Mouse (Mus musculus): ENCODE measurements around the gene Slit1. TPM values are rescaled to one million over a fixed set of nuclear protein-coding genes. Genes with fewer than 3 reads are reported as not detected.
A peak's percentile ranks its signal among the peaks of the same experiment; 100 is the strongest.

The Slit1 gene
- 2.1 TPM in 2 replicates for polyA plus RNA-seq (2014; fragmentation: Nextera tagmentation; extraction: Ambion mirVana)

DNA sequence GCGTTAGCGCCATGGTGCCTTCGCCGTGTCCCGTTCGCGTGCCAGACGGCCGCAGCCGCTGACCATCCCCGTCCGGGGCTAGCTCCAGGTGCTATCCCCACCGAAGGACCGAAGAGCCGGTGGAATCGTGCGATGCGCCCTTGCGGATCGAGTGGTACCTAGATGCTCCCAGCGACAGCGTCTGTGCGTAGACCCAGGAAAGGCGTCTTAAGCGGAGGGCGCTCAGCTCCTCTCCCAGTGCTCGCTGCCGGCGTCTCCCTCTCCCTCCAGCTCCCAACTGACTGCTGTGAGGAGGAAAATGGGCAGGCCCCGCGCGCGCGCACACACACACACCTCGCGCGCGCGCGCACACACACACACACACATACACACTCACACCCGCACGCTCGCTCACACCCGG is at the start of gene Slit1:
Gene Slit1, minus strand, starts transcription at position 270 of the 400 bp plus-strand sequence.
- ATAC-seq (replicated peaks; ENCODE audit: insufficient number of reproducible peaks, low FRiP score, low TSS enrichment, low read depth) (no peak), DNase-seq (ENCODE audit: low spot score) (peak; percentile 48)
- H3K9me3 ChIP-seq (replicated peaks; ENCODE audit: control insufficient read depth, low read length) = no peaks in the 10 kb centered on the region
- peak within 1 kb of the TSS; percentile 88 for H3K4me2 ChIP-seq (ENCODE audit: low read depth, low read length)
- H3K4me3 ChIP-seq (ENCODE audit: low read depth, low read length) = peak within 1 kb of the TSS; percentile 41
- H3K9ac ChIP-seq (replicated peaks; ENCODE audit: low read length) = peak within 1 kb of the TSS; percentile 43
- H3K36me3 ChIP-seq (replicated peaks; ENCODE audit: control insufficient read depth, insufficient read depth, low read depth, low read length) = no peaks in the 10 kb centered on the region
- no peak within 1 kb of the TSS for H3K27ac ChIP-seq (replicated peaks; ENCODE audit: low read depth, low read length)
- H3K27me3 ChIP-seq (ENCODE audit: control insufficient read depth, insufficient read depth, low read length) = peaks cover 31% of the 10 kb centered on the region
- H3K4me1 ChIP-seq (ENCODE audit: control insufficient read depth, insufficient read depth, low read length) = peaks cover 4% of the 10 kb centered on the region
- 0% methylated on average over 38 of the region's 44 CpGs for WGBS

- H3K27me3 ChIP-seq (ENCODE audit: control insufficient read depth, insufficient read depth, low read length) = no peaks in the 10 kb centered on the region
- H3K4me3 ChIP-seq (ENCODE audit: low read depth, low read length) = no peak overlapping the region
- no peak overlapping the region for H3K9ac ChIP-seq (replicated peaks; ENCODE audit: low read length)
- ATAC-seq (replicated peaks; ENCODE audit: insufficient number of reproducible peaks, low FRiP score, low TSS enrichment, low read depth) = no peak
- H3K9me3 ChIP-seq (replicated peaks; ENCODE audit: control insufficient read depth, low read length) = no peaks in the 10 kb centered on the region
- no peaks in the 10 kb centered on the region for H3K4me1 ChIP-seq (ENCODE audit: control insufficient read depth, insufficient read depth, low read length)
- WGBS = 68% methylated on average over 1 of the region's 1 CpGs
- H3K27ac ChIP-seq (replicated peaks; ENCODE audit: low read depth, low read length) = no peak overlapping the region
- H3K4me2 ChIP-seq (ENCODE audit: low read depth, low read length) = no peak overlapping the region
- no peaks in the 10 kb centered on the region for H3K36me3 ChIP-seq (replicated peaks; ENCODE audit: control insufficient read depth, insufficient read depth, low read depth, low read length)
- DNase-seq (ENCODE audit: low spot score) = no peak
Observed at GRCm38 (mm10) chr19:41792934-41793486, 49.5 kb upstream of the Slit1 start.

GRCm38 (mm10) chr19:41791384-41791783 is 47.9 kb upstream of the Slit1 start:
- Histone ChIP-seq H3K36me3 (replicated peaks; ENCODE audit: control insufficient read depth, insufficient read depth, low read depth, low read length) (no peaks in the 10 kb centered on the region), H3K4me2 (ENCODE audit: low read depth, low read length) (no peak overlapping the region), H3K9me3 (replicated peaks; ENCODE audit: control insufficient read depth, low read length) (no peaks in the 10 kb centered on the region), H3K4me1 (ENCODE audit: control insufficient read depth, insufficient read depth, low read length) (no peaks in the 10 kb centered on the region), H3K27ac (replicated peaks; ENCODE audit: low read depth, low read length) (no peak overlapping the region), H3K4me3 (ENCODE audit: low read depth, low read length) (no peak overlapping the region), H3K9ac (replicated peaks; ENCODE audit: low read length) (no peak overlapping the region), H3K27me3 (ENCODE audit: control insufficient read depth, insufficient read depth, low read length) (no peaks in the 10 kb centered on the region)
- DNase-seq (ENCODE audit: low spot score) (no peak), ATAC-seq (replicated peaks; ENCODE audit: insufficient number of reproducible peaks, low FRiP score, low TSS enrichment, low read depth) (no peak)
- WGBS = 84% methylated on average over 2 of the region's 2 CpGs

GRCm38 (mm10) chr19:41789110-41789961 is 45.9 kb upstream of the Slit1 start:
- H3K36me3 ChIP-seq (replicated peaks; ENCODE audit: control insufficient read depth, insufficient read depth, low read depth, low read length) = peaks cover 3% of the 10 kb centered on the region; the same call in 1 of the 2 replicates

DNA sequence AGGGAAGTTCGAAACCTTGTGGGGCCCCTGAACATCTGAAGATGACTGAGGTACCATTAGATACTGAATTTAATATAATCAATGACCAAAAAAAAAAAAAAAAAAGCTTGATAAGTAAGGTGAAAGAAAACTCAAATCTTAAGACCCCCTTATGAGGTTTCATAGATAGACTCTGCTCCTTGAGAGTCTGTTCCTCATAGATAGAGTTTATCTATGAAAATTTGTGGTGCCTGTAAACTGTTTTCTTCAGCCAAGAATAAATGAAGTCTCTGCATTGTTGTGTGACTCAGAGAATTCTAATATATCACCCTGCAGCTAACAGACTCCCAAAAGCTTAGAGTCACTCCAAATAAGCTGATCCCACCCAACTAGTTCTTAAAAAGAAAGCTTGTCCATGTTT is 43.4 kb upstream of the Slit1 start:
- Histone ChIP-seq H3K9me3 (replicated peaks; ENCODE audit: control insufficient read depth, low read length) (no peaks in the 10 kb centered on the region), H3K4me2 (ENCODE audit: low read depth, low read length) (no peak overlapping the region), H3K9ac (replicated peaks; ENCODE audit: low read length) (no peak overlapping the region), H3K36me3 (replicated peaks; ENCODE audit: control insufficient read depth, insufficient read depth, low read depth, low read length) (peaks cover 3% of the 10 kb centered on the region; the same call in 1 of the 2 replicates), H3K27ac (replicated peaks; ENCODE audit: low read depth, low read length) (no peak overlapping the region), H3K27me3 (ENCODE audit: control insufficient read depth, insufficient read depth, low read length) (no peaks in the 10 kb centered on the region), H3K4me1 (ENCODE audit: control insufficient read depth, insufficient read depth, low read length) (no peaks in the 10 kb centered on the region), H3K4me3 (ENCODE audit: low read depth, low read length) (no peak overlapping the region)
- DNase-seq (ENCODE audit: low spot score) = no peak
- ATAC-seq (replicated peaks; ENCODE audit: insufficient number of reproducible peaks, low FRiP score, low TSS enrichment, low read depth) = no peak
- WGBS = 100% methylated on average over 1 of the region's 1 CpGs

More at GRCm38 (mm10) chr19:41789110-41789961, 45.9 kb upstream of the Slit1 start:
- no peaks in the 10 kb centered on the region for H3K4me1 ChIP-seq (ENCODE audit: control insufficient read depth, insufficient read depth, low read length)
- WGBS = 65% methylated on average over 10 of the region's 10 CpGs
- no peak for DNase-seq (ENCODE audit: low spot score)
- H3K4me3 ChIP-seq (ENCODE audit: low read depth, low read length) = no peak overlapping the region
- no peaks in the 10 kb centered on the region for H3K9me3 ChIP-seq (replicated peaks; ENCODE audit: control insufficient read depth, low read length)
- no peak overlapping the region for H3K4me2 ChIP-seq (ENCODE audit: low read depth, low read length)
- no peak overlapping the region for H3K27ac ChIP-seq (replicated peaks; ENCODE audit: low read depth, low read length)
- no peaks in the 10 kb centered on the region for H3K27me3 ChIP-seq (ENCODE audit: control insufficient read depth, insufficient read depth, low read length)
- no peak overlapping the region for H3K9ac ChIP-seq (replicated peaks; ENCODE audit: low read length)
- ATAC-seq (replicated peaks; ENCODE audit: insufficient number of reproducible peaks, low FRiP score, low TSS enrichment, low read depth) = no peak

GRCm38 (mm10) chr19:41777514-41777913 is 34.0 kb upstream of the Slit1 start:
- Histone ChIP-seq H3K4me3 (ENCODE audit: low read depth, low read length) (no peak overlapping the region), H3K27ac (replicated peaks; ENCODE audit: low read depth, low read length) (no peak overlapping the region), H3K36me3 (replicated peaks; ENCODE audit: control insufficient read depth, insufficient read depth, low read depth, low read length) (peaks cover 2% of the 10 kb centered on the region; the same call in 1 of the 2 replicates), H3K4me2 (ENCODE audit: low read depth, low read length) (no peak overlapping the region), H3K4me1 (ENCODE audit: control insufficient read depth, insufficient read depth, low read length) (no peaks in the 10 kb centered on the region), H3K9ac (replicated peaks; ENCODE audit: low read length) (no peak overlapping the region), H3K9me3 (replicated peaks; ENCODE audit: control insufficient read depth, low read length) (no peaks in the 10 kb centered on the region), H3K27me3 (ENCODE audit: control insufficient read depth, insufficient read depth, low read length) (no peaks in the 10 kb centered on the region)
- 90% methylated on average over 6 of the region's 6 CpGs for WGBS
- ATAC-seq (replicated peaks; ENCODE audit: insufficient number of reproducible peaks, low FRiP score, low TSS enrichment, low read depth) (no peak), DNase-seq (ENCODE audit: low spot score) (no peak)

DNA sequence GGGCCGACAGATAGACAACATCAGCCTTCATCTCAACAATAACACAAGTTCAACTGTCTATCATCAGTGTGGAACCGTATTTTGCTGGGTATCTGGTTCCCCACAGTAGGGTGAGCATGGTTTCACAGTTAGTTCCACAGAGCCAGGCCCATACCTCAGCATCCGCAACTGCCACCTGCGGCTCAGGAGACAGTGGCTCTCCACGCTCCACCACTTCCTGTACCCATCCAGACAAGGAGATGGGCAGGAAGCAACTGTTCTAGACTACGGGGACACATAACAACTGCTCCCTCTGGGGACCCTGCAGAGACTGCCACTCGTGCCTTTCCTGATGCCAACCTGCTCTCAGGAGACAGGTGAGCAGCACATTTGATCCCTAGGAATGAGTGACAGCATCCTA is 25.2 kb upstream of the Slit1 start:
- Histone ChIP-seq H3K4me1 (ENCODE audit: control insufficient read depth, insufficient read depth, low read length) (no peaks in the 10 kb centered on the region), H3K4me2 (ENCODE audit: low read depth, low read length) (no peak overlapping the region), H3K9ac (replicated peaks; ENCODE audit: low read length) (no peak overlapping the region), H3K27me3 (ENCODE audit: control insufficient read depth, insufficient read depth, low read length) (no peaks in the 10 kb centered on the region), H3K36me3 (replicated peaks; ENCODE audit: control insufficient read depth, insufficient read depth, low read depth, low read length) (no peaks in the 10 kb centered on the region; the same call in none of the 2 replicates), H3K9me3 (replicated peaks; ENCODE audit: control insufficient read depth, low read length) (no peaks in the 10 kb centered on the region), H3K27ac (replicated peaks; ENCODE audit: low read depth, low read length) (no peak overlapping the region), H3K4me3 (ENCODE audit: low read depth, low read length) (no peak overlapping the region)
- no peak for ATAC-seq (replicated peaks; ENCODE audit: insufficient number of reproducible peaks, low FRiP score, low TSS enrichment, low read depth)
- 88% methylated on average over 7 of the region's 7 CpGs for WGBS
- DNase-seq (ENCODE audit: low spot score) = no peak

- peak; percentile 52 for DNase-seq (ENCODE audit: low spot score)
- Histone ChIP-seq H3K4me3 (ENCODE audit: low read depth, low read length) (no peak overlapping the region), H3K27me3 (ENCODE audit: control insufficient read depth, insufficient read depth, low read length) (no peaks in the 10 kb centered on the region), H3K27ac (replicated peaks; ENCODE audit: low read depth, low read length) (no peak overlapping the region), H3K4me1 (ENCODE audit: control insufficient read depth, insufficient read depth, low read length) (no peaks in the 10 kb centered on the region), H3K9ac (replicated peaks; ENCODE audit: low read length) (no peak overlapping the region), H3K9me3 (replicated peaks; ENCODE audit: control insufficient read depth, low read length) (no peaks in the 10 kb centered on the region), H3K36me3 (replicated peaks; ENCODE audit: control insufficient read depth, insufficient read depth, low read depth, low read length) (no peaks in the 10 kb centered on the region; the same call in 1 of the 2 replicates), H3K4me2 (ENCODE audit: low read depth, low read length) (no peak overlapping the region)
- ATAC-seq (replicated peaks; ENCODE audit: insufficient number of reproducible peaks, low FRiP score, low TSS enrichment, low read depth) = no peak; the same call in 1 of the 2 replicates
- WGBS = 63% methylated on average over 5 of the region's 5 CpGs
Observed at GRCm38 (mm10) chr19:41766628-41767027, 23.2 kb upstream of the Slit1 start.
